Mouse (Mus musculus) spleen, adult 2 months (tissue): ENCODE data around the gene Tnfrsf1b.

Experiments used
- CTCF ChIP-seq: fragments of 200-500 bp; IDR thresholded peaks from 2 replicates; pipeline ENCODE4 v1.5.1; 2011; ENCODE audit warnings: mild to moderate bottlenecking, inconsistent platforms; ENCODE audit not compliant: insufficient read depth, insufficient read length, insufficient replicate concordance; ENCODE audit errors: extremely low read depth
- POLR2A ChIP-seq: fragments of 200-500 bp; IDR thresholded peaks from 2 replicates; pipeline ENCODE4 v1.6.1; 2011; ENCODE audit warnings: low read depth, low read length, inconsistent platforms

- TF ChIP-seq CTCF (no peak), POLR2A (no peak)
These were observed 886 bp upstream of the Tnfrsf1b start for GRCm38 (mm10) chr4:145247556-145247955.
